Mouse (Mus musculus) neural tube, postnatal 0 days (tissue): ENCODE measurements around the gene Gm20777. TPM values are rescaled to one million over a fixed set of nuclear protein-coding genes. Genes with fewer than 3 reads are reported as not detected.

Experiments
- polyA plus RNA-seq: library from polyadenylated mRNA; unstranded; fragments of >200 nt; fragmentation: Nextera tagmentation; extraction: Ambion mirVana; gene quantifications from 2 replicates; pipeline ENCODE4 v1.2.1, GENCODE M21; 2015

The Gm20777 gene
- not detected in 2 replicates for polyA plus RNA-seq

DNA sequence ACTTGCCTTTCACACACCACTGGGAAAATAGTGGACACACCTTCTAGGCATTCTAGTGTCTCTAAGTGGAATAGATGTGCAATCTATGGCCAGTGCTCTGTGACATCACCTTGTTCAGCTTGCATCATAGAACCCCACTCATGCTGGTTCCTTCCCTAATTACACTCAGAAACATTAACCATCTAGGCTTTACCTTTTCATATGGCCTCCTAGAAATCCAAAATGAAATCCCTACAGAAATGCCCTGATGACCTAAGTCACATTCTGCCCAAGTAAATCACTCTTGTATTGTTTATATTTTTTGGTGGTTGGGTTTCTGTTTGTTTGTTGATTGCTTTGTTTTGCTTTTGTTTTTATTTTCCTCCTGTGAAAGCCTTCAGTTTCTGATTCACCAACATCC, at the start of gene Gm20777:
Gene Gm20777, minus strand, starts transcription at position 101 of the 400 bp plus-strand sequence.

Other genes starting within 250 kb of the Gm20777 start
- not detected in 2 replicates for gene Gm20737, start 216.4 kb downstream of the Gm20777 start, polyA plus RNA-seq
- not detected in 2 replicates for gene Gm21775, start 199.0 kb downstream of the Gm20777 start, polyA plus RNA-seq
- gene Gm21900, start 136.1 kb downstream of the Gm20777 start, polyA plus RNA-seq, result not detected in 2 replicates